Comparison of ENCODE assay signal across 24 mouse cellular contexts in the genomic region with DNA sequence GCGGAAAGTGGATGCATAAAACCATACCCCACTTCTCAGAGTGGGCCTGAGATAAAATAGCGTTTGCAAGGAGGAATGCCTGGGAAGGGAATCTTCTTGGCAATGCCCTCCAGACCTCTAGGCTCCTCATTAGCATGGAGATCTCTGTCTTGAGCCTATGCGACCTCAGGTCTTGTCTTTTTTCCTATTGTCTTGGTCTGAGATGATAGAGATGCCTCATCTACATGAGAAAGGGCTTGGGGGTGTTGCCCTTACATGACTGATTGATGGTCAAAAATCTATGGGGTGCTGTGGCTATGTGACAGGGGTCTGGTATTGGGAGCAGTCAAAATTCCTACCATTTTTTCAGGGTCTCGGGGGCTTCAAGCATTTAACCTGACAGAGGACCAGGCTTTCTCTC.
"Had no signal": no experiment of that assay in that cellular context is flagged by ENCODE, and none has a peak within 500 bp of the region (broad histone marks: within the 10 kb centered on the region; RNA-seq: fewer than 3 reads in every experiment).

No protein-coding gene starts in this region.

- H3K9me3 ChIP-seq: heart, embryonic 13.5 days; heart, embryonic 15.5 days; hindbrain, embryonic 13.5 days; hindbrain, embryonic 15.5 days; kidney, embryonic 15.5 days; limb, embryonic 13.5 days; limb, embryonic 15.5 days; liver, embryonic 12.5 days had no signal

- H3K36me3 ChIP-seq: heart, embryonic 13.5 days; heart, embryonic 15.5 days; hindbrain, embryonic 13.5 days; hindbrain, embryonic 15.5 days; kidney, embryonic 15.5 days; limb, embryonic 13.5 days; limb, embryonic 15.5 days; liver, embryonic 12.5 days had no signal

- H3K9ac ChIP-seq: heart, embryonic 13.5 days; heart, embryonic 15.5 days; hindbrain, embryonic 13.5 days; hindbrain, embryonic 15.5 days; kidney, embryonic 15.5 days; limb, embryonic 13.5 days; limb, embryonic 15.5 days; liver, embryonic 12.5 days; liver, embryonic 14.5 days had no signal

- H3K4me3 ChIP-seq: heart, embryonic 13.5 days; heart, embryonic 15.5 days; hindbrain, embryonic 13.5 days; hindbrain, embryonic 15.5 days; kidney, embryonic 15.5 days; limb, embryonic 13.5 days; limb, embryonic 15.5 days; liver, embryonic 12.5 days had no signal

- H3K4me1 ChIP-seq: heart, embryonic 13.5 days; heart, embryonic 15.5 days; hindbrain, embryonic 13.5 days; hindbrain, embryonic 15.5 days; kidney, embryonic 15.5 days; limb, embryonic 13.5 days; limb, embryonic 15.5 days; liver, embryonic 12.5 days had no signal

- DNase-seq: gastrocnemius, postnatal 14 days; gastrocnemius, postnatal 36 days; heart, adult 18-20 months; heart, postnatal 14 days; heart, postnatal 36 days; kidney, adult 11 months; kidney, adult 2 months; kidney, adult 9 months; kidney, postnatal 14 days; kidney, postnatal 36 days; layer of hippocampus, adult 9-11 months; layer of hippocampus, postnatal 36 days; left cerebral cortex, postnatal 4 days had no signal

- H3K27ac ChIP-seq: heart, embryonic 13.5 days; heart, embryonic 15.5 days; hindbrain, embryonic 13.5 days; hindbrain, embryonic 15.5 days; hindbrain, postnatal 0 days; kidney, embryonic 15.5 days; kidney, postnatal 0 days; limb, embryonic 13.5 days; limb, embryonic 15.5 days; liver, embryonic 12.5 days; liver, embryonic 14.5 days had no signal
